Mouse (Mus musculus) embryonic fibroblast, embryonic 13.5 days (primary cell): Measurements from ENCODE around the gene Rab4a.

Experiments used
- CTCF ChIP-seq: IDR thresholded peaks from 2 replicates; pipeline ENCODE4 v1.5.1; 2011; ENCODE audit warnings: mild to moderate bottlenecking, control low read depth, low read length, moderate library complexity, borderline replicate concordance; ENCODE audit not compliant: insufficient read depth
- POLR2A ChIP-seq: IDR thresholded peaks from 2 replicates; pipeline ENCODE4 v1.6.1; 2011; ENCODE audit warnings: low read depth, mild to moderate bottlenecking, control low read depth, low read length, moderate library complexity

- TF ChIP-seq POLR2A (no peak), CTCF (no peak)
Observed at GRCm38 (mm10) chr8:123788416-123789170, 17.2 kb upstream of the Rab4a start.
